Mouse (Mus musculus) testis, adult 2 months (tissue): ENCODE results near the gene Arel1.

Source experiments
- CTCF ChIP-seq: fragments of 200-500 bp; IDR thresholded peaks from 2 replicates; pipeline ENCODE4 v1.5.1; 2012; ENCODE audit warnings: low read depth, mild to moderate bottlenecking, inconsistent platforms, low read length, moderate library complexity; ENCODE audit not compliant: control insufficient read depth, insufficient read depth, insufficient replicate concordance
- POLR2A ChIP-seq: fragments of 200-500 bp; IDR thresholded peaks from 2 replicates; pipeline ENCODE4 v1.6.1; 2012; ENCODE audit warnings: low read depth, mild to moderate bottlenecking, inconsistent platforms, low read length, moderate library complexity; ENCODE audit not compliant: control insufficient read depth

DNA sequence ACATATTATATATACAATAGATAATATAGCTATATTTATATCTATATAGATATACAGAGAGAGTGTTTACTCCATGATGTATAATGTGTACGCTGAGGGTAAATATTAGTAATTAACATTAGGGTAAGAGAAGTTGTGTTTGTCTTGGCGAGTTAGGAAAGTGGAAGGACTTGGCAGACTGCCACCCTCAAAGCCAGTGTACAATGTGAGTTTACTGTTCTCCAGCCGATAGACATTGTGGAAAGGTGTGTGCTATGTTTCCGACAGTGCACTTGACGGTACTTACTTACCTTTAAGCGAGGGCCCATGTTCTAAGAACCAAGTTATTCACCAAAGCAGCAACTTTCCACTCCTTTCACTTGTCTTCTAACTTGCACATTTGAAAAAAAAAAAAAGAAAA, 19.9 kb downstream of the Arel1 start:
- TF ChIP-seq POLR2A (no peak), CTCF (no peak)
